Mouse (Mus musculus): ENCODE data around the gene Cry2.

Cry2 gene

DNA sequence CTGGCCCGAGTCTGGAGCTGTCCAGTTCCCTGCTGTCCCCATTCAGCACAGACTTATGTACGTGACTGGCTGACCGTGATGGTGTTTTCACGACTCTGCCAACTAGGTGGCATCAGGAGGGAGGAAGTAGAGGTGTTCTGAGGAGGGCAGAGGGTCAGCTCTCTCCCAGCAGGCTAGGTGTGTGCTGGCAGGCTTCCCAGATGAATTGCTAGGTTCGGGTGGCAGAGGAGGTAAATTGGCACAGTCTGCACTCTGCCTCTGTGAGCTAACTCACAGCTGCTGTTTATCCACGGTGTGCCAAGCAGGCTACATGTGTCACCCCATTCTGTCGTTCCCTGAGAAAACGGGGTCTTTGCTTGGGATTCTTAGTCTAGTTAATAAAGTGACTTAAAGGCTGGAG is 12.8 kb upstream of the Cry2 start:
- DNase-seq (ENCODE audit: extremely low read depth, insufficient read length, low spot score), result no peak

GRCm38 (mm10) chr2:92445890-92446289 is 12.0 kb upstream of the Cry2 start:
- DNase-seq (ENCODE audit: extremely low read depth, insufficient read length, low spot score), result no peak

GRCm38 (mm10) chr2:92444376-92444775 is 10.5 kb upstream of the Cry2 start:
- DNase-seq (ENCODE audit: extremely low read depth, insufficient read length, low spot score), result no peak

GRCm38 (mm10) chr2:92443313-92443712 is 9.5 kb upstream of the Cry2 start:
- DNase-seq (ENCODE audit: extremely low read depth, insufficient read length, low spot score), result no peak

DNA sequence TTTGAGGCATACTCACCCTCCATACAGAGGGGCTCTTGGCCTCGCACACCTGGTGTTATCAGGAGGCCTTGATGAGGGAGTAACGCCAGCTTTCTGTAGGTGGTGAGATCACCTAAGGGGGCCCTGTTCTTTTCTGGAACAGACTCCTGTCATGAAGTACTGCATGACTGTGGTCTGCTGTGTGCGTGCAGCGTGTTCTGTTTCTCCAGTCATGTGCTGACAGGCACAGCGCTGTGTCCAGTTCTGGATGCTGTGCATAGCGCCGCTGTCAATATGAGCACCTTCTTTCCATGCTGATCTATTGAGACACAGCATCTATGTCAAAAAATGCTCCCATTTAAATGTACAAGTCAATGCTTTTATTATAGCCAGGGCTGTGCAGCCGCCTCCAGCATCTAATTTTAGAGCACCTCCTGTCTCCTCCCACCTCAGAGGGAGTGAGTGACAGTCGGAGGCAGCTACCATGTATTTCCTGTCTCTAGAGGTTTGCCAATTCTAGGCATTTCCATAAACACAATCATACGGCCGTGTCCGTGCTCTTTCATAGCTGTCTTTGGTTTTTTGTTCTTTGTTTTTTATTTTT is 8.7 kb upstream of the Cry2 start:
- no peak for DNase-seq (ENCODE audit: extremely low read depth, insufficient read length, low spot score)

- DNase-seq (ENCODE audit: extremely low read depth, insufficient read length, low spot score), result no peak
Measured at GRCm38 (mm10) chr2:92440432-92440831, 6.6 kb upstream of the Cry2 start.

DNA sequence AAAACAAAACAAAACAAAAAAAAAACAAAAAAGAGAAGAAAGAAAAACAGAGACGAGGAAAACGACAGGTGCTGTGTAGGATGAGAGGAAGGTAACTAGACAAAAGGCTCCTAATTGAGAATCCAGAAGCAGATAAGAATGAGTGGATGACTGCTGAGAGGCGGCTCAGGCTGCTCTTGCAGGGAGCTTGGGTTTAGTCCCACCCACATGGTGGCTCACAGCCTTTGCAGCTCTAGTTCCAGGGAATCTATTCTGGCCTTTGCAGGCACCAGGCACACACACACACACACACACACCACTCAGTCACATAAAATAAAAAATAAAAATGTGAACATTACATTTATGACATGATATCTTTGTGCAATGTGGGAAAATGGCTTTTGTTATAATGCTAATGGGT is 4.7 kb upstream of the Cry2 start:
- DNase-seq (ENCODE audit: extremely low read depth, insufficient read length, low spot score), result no peak

DNA sequence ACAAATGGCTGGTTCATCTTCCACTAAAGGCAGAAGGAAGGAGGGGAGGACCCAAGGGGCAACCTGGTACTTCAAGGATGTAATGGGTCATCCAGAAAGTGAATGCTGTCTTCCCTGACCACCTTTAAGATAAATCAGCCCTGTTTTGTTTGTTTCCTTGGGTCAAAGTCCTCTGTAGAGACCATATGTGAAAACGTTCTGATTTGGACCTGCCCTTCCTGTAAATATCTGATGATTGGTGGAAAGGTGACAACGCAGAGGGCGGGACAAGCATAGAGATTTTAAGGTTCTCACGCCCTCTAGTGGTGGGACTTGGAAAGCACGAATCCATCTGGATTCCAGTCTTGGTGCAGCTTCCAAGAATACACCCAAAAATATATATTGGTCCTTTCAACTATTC is 4.0 kb upstream of the Cry2 start:
- peak; percentile 44 for DNase-seq (ENCODE audit: extremely low read depth, insufficient read length, low spot score)

GRCm38 (mm10) chr2:92437366-92437765 is 3.5 kb upstream of the Cry2 start:
- DNase-seq (ENCODE audit: extremely low read depth, insufficient read length, low spot score), result no peak

GRCm38 (mm10) chr2:92435023-92435422 is 1.2 kb upstream of the Cry2 start:
- DNase-seq (ENCODE audit: extremely low read depth, insufficient read length, low spot score), result no peak

DNA sequence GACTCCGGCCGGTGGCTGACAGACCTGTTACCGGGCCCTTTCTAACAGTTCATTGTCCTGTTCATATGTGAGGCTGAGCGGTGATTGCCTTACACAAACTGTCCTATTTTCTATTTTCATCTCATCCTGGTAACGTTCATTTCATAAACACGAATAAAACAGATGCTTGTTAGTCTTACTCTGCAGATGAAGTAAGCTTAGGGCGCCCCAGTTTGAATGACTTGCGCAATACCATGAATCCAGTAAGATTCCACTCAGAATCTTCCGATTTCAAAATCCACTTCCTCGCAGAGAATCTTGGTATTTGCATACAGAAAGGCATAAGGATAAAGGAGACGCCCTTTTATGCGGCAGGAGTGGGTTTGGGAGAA is 517 bp upstream of the Cry2 start:
- no peak for DNase-seq (ENCODE audit: extremely low read depth, insufficient read length, low spot score)

DNA sequence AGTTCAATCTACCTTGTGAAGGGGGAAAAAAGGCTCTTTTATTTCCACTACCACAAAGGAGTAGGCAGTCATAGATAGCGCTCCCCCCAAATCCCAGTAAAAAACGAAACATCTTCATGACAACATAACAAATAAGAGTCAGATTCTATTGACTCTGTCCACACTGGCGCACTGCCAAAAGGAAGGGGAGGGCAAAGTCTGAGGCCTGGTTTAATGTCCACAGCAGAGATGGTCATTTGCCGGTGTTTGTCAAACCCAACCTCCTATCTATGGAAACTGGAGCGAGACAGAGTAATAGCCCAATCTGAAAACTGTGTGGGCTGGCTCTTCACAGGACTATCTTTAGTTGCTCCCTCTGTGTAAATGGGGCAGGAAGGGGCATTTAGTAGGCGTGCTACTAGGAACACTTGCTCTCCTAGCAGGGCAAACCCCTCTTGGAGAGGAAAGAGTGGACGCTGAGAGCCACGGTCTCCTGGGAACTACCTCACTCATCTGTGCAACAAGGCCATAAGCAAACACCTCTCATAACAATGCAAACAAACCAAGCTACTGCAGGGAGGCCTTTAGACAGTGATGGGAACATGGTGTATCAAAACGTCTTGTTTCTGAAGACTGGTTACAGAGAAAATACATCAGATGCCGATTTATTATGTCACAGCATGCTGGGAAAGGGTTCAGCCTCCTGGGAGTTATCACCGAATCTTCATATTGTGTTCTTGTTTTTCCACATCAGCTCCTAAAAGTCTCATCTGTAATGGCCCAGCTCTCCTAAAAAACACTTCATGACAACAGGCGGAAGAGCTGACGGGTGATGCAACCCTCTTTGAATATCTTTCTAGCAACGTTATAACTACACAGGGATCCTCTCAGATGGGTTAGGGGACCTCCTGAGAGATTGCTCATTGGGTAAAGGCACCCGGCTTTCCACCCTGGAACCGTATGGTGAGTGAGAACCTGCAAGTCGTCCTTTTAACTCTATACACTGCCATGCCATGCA is 1.2 kb downstream of the Cry2 start:
- DNase-seq (ENCODE audit: extremely low read depth, insufficient read length, low spot score), result no peak

DNA sequence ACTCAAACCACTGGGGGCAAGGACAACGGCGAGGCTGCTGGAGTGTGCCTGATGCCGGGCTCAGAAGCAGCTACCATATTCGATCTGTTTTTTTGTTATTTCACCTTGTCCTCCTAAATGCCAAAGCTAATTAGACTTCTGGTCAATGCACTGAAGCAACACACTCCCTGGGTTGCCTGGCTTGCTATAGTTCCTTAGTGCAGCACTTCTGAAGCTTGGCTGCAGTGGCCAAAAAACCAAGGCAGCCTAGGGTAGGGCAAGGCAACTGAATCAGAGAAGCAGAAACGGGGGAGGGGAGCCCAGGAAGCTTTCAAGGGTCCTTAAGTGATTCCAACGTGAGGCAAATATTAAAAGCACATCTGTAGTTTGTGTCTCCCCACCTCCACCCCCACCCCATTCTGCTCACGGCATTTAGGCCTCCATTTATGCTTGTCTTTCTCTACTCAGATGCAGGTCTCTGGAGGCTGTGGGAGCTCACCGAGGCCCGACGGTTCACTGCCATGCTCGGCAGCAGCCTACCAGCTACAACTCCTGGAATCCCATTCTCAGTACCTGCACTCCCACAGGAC is 2.1 kb downstream of the Cry2 start:
- no peak for DNase-seq (ENCODE audit: extremely low read depth, insufficient read length, low spot score)

- no peak for DNase-seq (ENCODE audit: extremely low read depth, insufficient read length, low spot score)
Measured at GRCm38 (mm10) chr2:92430723-92431541, 2.9 kb downstream of the Cry2 start.

DNA sequence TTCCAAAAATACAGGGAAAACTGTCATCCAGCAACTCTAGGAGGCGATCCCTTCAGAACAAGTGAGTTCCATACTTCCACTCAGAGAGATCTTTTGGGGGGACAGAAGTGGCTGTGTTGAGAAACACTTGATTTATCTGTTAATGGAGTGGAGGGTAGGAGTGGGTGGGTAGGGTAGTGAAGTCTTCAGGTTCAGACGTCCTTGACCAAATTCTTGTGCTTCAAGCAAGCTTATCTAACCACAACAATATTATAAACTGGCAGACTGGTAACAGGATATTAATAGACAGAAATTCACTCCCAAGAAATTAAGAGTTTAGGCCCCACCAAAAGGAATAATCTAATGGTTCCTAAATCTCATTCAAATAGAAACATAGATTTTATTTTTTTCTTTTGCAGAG is 3.8 kb downstream of the Cry2 start:
- DNase-seq (ENCODE audit: extremely low read depth, insufficient read length, low spot score), result no peak

- DNase-seq (ENCODE audit: extremely low read depth, insufficient read length, low spot score), result no peak
Measured at GRCm38 (mm10) chr2:92427882-92428281, 6.0 kb downstream of the Cry2 start.

DNA sequence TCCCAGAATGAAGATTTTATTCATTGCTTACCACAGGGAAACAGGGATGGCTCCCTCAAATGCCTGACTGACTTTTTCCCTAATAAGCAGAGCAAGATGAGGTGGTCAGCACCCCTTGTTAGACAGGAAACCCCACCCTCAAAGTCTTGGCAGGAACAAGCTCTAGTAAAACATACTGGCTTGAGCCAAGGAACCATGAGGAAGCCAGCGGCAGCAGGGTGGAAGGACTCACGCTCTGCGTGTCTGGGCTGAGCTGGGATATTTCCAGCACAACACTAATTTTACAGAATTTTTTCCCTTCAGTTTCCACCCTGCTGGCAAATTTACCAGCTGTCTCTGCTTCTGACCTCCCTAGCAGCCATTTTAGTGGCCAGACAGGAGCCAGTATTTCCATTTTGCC is 7.4 kb downstream of the Cry2 start:
- no peak for DNase-seq (ENCODE audit: extremely low read depth, insufficient read length, low spot score)

GRCm38 (mm10) chr2:92425366-92425765 is 8.5 kb downstream of the Cry2 start:
- no peak for DNase-seq (ENCODE audit: extremely low read depth, insufficient read length, low spot score)

- no peak for DNase-seq (ENCODE audit: extremely low read depth, insufficient read length, low spot score)
Measured at GRCm38 (mm10) chr2:92424462-92425308, 9.2 kb downstream of the Cry2 start.
